Mouse (Mus musculus) cerebellum, adult 2 months (tissue): ENCODE results near the gene Slco2b1.

Source experiments
- CTCF ChIP-seq: fragments of 200-500 bp; IDR thresholded peaks from 2 replicates; pipeline ENCODE4 v1.5.1; 2011; ENCODE audit warnings: low read depth, mild to moderate bottlenecking, control low read depth, low read length, moderate library complexity, borderline replicate concordance; ENCODE audit not compliant: insufficient read depth
- POLR2A ChIP-seq: fragments of 200-500 bp; IDR thresholded peaks from 2 replicates; pipeline ENCODE4 v1.6.1; 2011; ENCODE audit warnings: low read length, control low read depth, borderline replicate concordance; ENCODE audit not compliant: insufficient read depth

DNA sequence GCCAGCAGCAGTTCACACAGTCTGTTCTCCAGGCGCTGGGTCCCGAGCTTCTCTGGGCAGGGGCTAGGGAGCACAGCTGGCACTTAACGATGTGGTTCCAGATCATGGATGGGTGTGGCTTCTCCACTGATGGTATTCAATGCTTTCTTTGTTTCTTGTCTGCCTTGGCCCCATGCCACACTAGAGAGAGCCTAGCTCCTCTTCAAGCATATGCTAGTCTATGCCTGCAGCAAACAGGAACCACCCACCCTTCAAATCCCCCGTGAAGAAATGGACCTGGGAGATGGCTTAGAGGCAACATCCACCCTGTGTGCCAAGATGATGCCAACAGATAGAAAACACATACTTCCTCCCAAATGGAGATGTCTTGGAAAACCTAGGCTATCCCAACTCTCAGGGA lies 27.1 kb downstream of the Slco2b1 start:
- no peak for TF ChIP-seq CTCF
- TF ChIP-seq POLR2A = no peak
